Mouse (Mus musculus) stomach, postnatal 0 days (tissue): ENCODE measurements around the gene Copz1.
"Not testable (repeated sequence)": the region's sequence is repeated elsewhere in the genome, so short reads cannot be mapped to it uniquely, and the experiment has no call there.

Experiments used
- CTCF ChIP-seq: IDR thresholded peaks from 2 replicates; pipeline ENCODE4 v1.5.1; 2016; ENCODE audit warnings: antibody characterized with exemption, low read depth, mild to moderate bottlenecking, moderate library complexity
- EP300 ChIP-seq: optimal IDR thresholded peaks from 2 replicates; pipeline ENCODE3; 2016; ENCODE audit warnings: antibody characterized with exemption

DNA sequence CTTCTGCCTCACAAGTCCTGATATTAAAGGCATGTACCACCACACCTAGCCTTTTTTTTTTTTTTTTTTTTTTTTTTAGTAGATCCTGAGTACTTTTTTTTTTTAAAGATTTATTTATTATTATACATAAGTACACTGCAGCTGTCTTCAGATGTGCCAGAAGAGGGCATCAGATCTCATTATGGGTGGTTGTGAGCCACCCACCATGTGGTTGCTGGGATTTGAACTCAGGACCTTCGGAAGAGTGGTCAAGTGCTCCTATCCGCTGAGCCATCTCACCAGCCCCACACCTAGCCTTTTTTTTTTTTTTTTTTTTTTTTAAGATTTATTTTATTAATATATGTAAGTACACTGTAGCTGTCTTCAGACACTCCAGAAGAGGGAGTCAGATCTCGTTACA is 3.4 kb downstream of the Copz1 start:
- not testable (repeated sequence) for TF ChIP-seq CTCF, EP300
